Mouse (Mus musculus) forebrain, embryonic 10.5 days (tissue): ENCODE results near the gene Gm17660. TPM values are rescaled to one million over a fixed set of nuclear protein-coding genes. Genes with fewer than 3 reads are reported as not detected.

ENCODE experiments used
- DNase-seq: peaks from one replicate; pipeline ENCODE4 v3.0.0-alpha.2; 2017; ENCODE audit warnings: low spot score; ENCODE audit errors: extremely low spot score
- H3K27ac ChIP-seq: fragments of 300-500 bp; sonication (generic); 2 replicates; pipeline ENCODE4 v1.5.1; 2016; ENCODE audit warnings: mild to moderate bottlenecking
- H3K27me3 ChIP-seq: fragments of 300-500 bp; sonication (generic); 2 replicates; pipeline ENCODE4 v1.6.1; 2016; ENCODE audit warnings: mild to moderate bottlenecking; ENCODE audit not compliant: poor library complexity, severe bottlenecking
- H3K36me3 ChIP-seq: fragments of 300-500 bp; sonication (generic); replicated peaks from 2 replicates; pipeline ENCODE4 v1.6.1; 2016; ENCODE audit warnings: mild to moderate bottlenecking, moderate library complexity
- H3K4me1 ChIP-seq: fragments of 300-500 bp; sonication (generic); 2 replicates; pipeline ENCODE4 v1.6.1; 2016
- H3K4me3 ChIP-seq: fragments of 300-500 bp; sonication (generic); 2 replicates; pipeline ENCODE4 v1.5.1; 2016; ENCODE audit warnings: mild to moderate bottlenecking, moderate library complexity
- H3K9me3 ChIP-seq: fragments of 300-500 bp; sonication (generic); 2 replicates; pipeline ENCODE4 v1.6.1; 2016; ENCODE audit warnings: mild to moderate bottlenecking, moderate library complexity
- WGBS: fragments of 180-500 bp; shearing (Covaris S2); methylation state at CpG from one replicate; pipeline ENCODE4 v1.1.7; 2016; 5-methylcytosine and 5-hydroxymethylcytosine counted together
- polyA plus RNA-seq: library from polyadenylated mRNA; unstranded; fragments of >200 nt; fragmentation: Nextera tagmentation; extraction: Ambion mirVana; gene quantifications from 2 replicates; pipeline ENCODE4 v1.2.1, GENCODE M21; 2016

Gm17660 gene
- polyA plus RNA-seq, 1 experiment from 2014 or later: 0.31 TPM

GRCm38 (mm10) chr5:104072272-104072886, 5.0 kb downstream of the Gm17660 start:
- WGBS: 8% methylated on average over 6 of the region's 8 CpGs
- Histone ChIP-seq H3K4me1 (peaks cover 40% of the 10 kb centered on the region), H3K9me3 (0 out of 2 replicates have a peak, but pooled peaks cover 2% of the 10 kb centered on the region), H3K27me3 (peaks cover 15% of the 10 kb centered on the region; the same call in 1 of the 2 replicates), H3K4me3 (peak overlapping the region; percentile 23), H3K36me3 (no peaks in the 10 kb centered on the region), H3K27ac (peak overlapping the region; percentile 85)
- DNase-seq: peak; percentile 51

- WGBS: 82% methylated on average over 4 of the region's 4 CpGs
- Histone ChIP-seq H3K9me3 (0 out of 2 replicates have a peak, but pooled peaks cover 2% of the 10 kb centered on the region), H3K4me3 (no peak overlapping the region), H3K27me3 (peaks cover 10% of the 10 kb centered on the region; the same call in 1 of the 2 replicates), H3K36me3 (no peaks in the 10 kb centered on the region), H3K4me1 (peaks cover 33% of the 10 kb centered on the region), H3K27ac (peak overlapping the region; percentile 76)
- no peak for DNase-seq
Observed at GRCm38 (mm10) chr5:104071048-104071447, 6.4 kb downstream of the Gm17660 start.

GRCm38 (mm10) chr5:104068751-104069150, 8.7 kb downstream of the Gm17660 start:
- WGBS: 90% methylated on average over 7 of the region's 7 CpGs
- peak; percentile 40 for DNase-seq
- peaks cover 13% of the 10 kb centered on the region for H3K36me3 ChIP-seq
- H3K27me3 ChIP-seq: no peaks in the 10 kb centered on the region
- no peak overlapping the region for H3K4me3 ChIP-seq
- H3K27ac ChIP-seq: no peak overlapping the region
- H3K9me3 ChIP-seq: 0 out of 2 replicates have a peak, but pooled peaks cover 2% of the 10 kb centered on the region
- peaks cover 25% of the 10 kb centered on the region for H3K4me1 ChIP-seq

GRCm38 (mm10) chr5:104062773-104063551, 14.4 kb downstream of the Gm17660 start:
- Histone ChIP-seq H3K9me3 (no peaks in the 10 kb centered on the region), H3K27ac (no peak overlapping the region), H3K4me1 (no peaks in the 10 kb centered on the region), H3K27me3 (no peaks in the 10 kb centered on the region), H3K4me3 (no peak overlapping the region), H3K36me3 (peaks cover 68% of the 10 kb centered on the region)
- DNase-seq: no peak
- 91% methylated on average over 11 of the region's 11 CpGs for WGBS

GRCm38 (mm10) chr5:104061936-104062772, 15.3 kb downstream of the Gm17660 start:
- no peaks in the 10 kb centered on the region for H3K9me3 ChIP-seq
- no peak for DNase-seq
- peaks cover 69% of the 10 kb centered on the region for H3K36me3 ChIP-seq
- 79% methylated on average over 13 of the region's 13 CpGs for WGBS
- H3K27me3 ChIP-seq: no peaks in the 10 kb centered on the region
- no peak overlapping the region for H3K27ac ChIP-seq
- no peaks in the 10 kb centered on the region for H3K4me1 ChIP-seq
- no peak overlapping the region for H3K4me3 ChIP-seq

- Histone ChIP-seq H3K36me3 (peaks cover 73% of the 10 kb centered on the region), H3K4me1 (no peaks in the 10 kb centered on the region), H3K9me3 (no peaks in the 10 kb centered on the region), H3K27me3 (no peaks in the 10 kb centered on the region), H3K4me3 (no peak overlapping the region), H3K27ac (no peak overlapping the region)
- 90% methylated on average over 5 of the region's 5 CpGs for WGBS
- no peak for DNase-seq
Observed at GRCm38 (mm10) chr5:104060429-104060828, 17.0 kb downstream of the Gm17660 start.

GRCm38 (mm10) chr5:104059628-104060027, 17.8 kb downstream of the Gm17660 start:
- Histone ChIP-seq H3K9me3 (no peaks in the 10 kb centered on the region), H3K4me1 (no peaks in the 10 kb centered on the region), H3K4me3 (no peak overlapping the region), H3K36me3 (peaks cover 71% of the 10 kb centered on the region), H3K27me3 (no peaks in the 10 kb centered on the region), H3K27ac (no peak overlapping the region)
- no peak for DNase-seq
- 88% methylated on average over 9 of the region's 9 CpGs for WGBS

- Histone ChIP-seq H3K9me3 (no peaks in the 10 kb centered on the region), H3K4me1 (no peaks in the 10 kb centered on the region), H3K27ac (no peak overlapping the region), H3K36me3 (peaks cover 61% of the 10 kb centered on the region), H3K4me3 (no peak overlapping the region), H3K27me3 (no peaks in the 10 kb centered on the region)
- WGBS: 66% methylated on average over 15 of the region's 15 CpGs
- no peak for DNase-seq
Observed at GRCm38 (mm10) chr5:104058021-104058420, 19.4 kb downstream of the Gm17660 start.

GRCm38 (mm10) chr5:104056295-104056694, 21.1 kb downstream of the Gm17660 start:
- no peak for DNase-seq
- WGBS: 89% methylated on average over 7 of the region's 7 CpGs
- H3K9me3 ChIP-seq: no peaks in the 10 kb centered on the region
- no peak overlapping the region for H3K4me3 ChIP-seq
- H3K27me3 ChIP-seq: no peaks in the 10 kb centered on the region
- peaks cover 61% of the 10 kb centered on the region for H3K36me3 ChIP-seq
- H3K27ac ChIP-seq: no peak overlapping the region
- no peaks in the 10 kb centered on the region for H3K4me1 ChIP-seq

GRCm38 (mm10) chr5:104055816-104056215, 21.6 kb downstream of the Gm17660 start:
- Histone ChIP-seq H3K4me1 (no peaks in the 10 kb centered on the region), H3K36me3 (peaks cover 61% of the 10 kb centered on the region), H3K9me3 (no peaks in the 10 kb centered on the region), H3K27ac (no peak overlapping the region), H3K27me3 (no peaks in the 10 kb centered on the region), H3K4me3 (no peak overlapping the region)
- DNase-seq: no peak
- WGBS: 91% methylated on average over 4 of the region's 4 CpGs

- WGBS: 96% methylated on average over 4 of the region's 4 CpGs
- H3K36me3 ChIP-seq: peaks cover 61% of the 10 kb centered on the region
- DNase-seq: no peak
- no peaks in the 10 kb centered on the region for H3K9me3 ChIP-seq
- H3K27ac ChIP-seq: no peak overlapping the region
- no peaks in the 10 kb centered on the region for H3K4me1 ChIP-seq
- H3K27me3 ChIP-seq: no peaks in the 10 kb centered on the region
- no peak overlapping the region for H3K4me3 ChIP-seq
Observed at GRCm38 (mm10) chr5:104054938-104055337, 22.5 kb downstream of the Gm17660 start.

- no peak for DNase-seq
- H3K27me3 ChIP-seq: no peaks in the 10 kb centered on the region
- H3K36me3 ChIP-seq: peaks cover 47% of the 10 kb centered on the region
- peaks cover 5% of the 10 kb centered on the region for H3K4me1 ChIP-seq
- H3K27ac ChIP-seq: no peak overlapping the region
- WGBS: 63% methylated on average over 8 of the region's 8 CpGs
- no peaks in the 10 kb centered on the region for H3K9me3 ChIP-seq
- H3K4me3 ChIP-seq: no peak overlapping the region
Observed at GRCm38 (mm10) chr5:104052956-104053355, 24.5 kb downstream of the Gm17660 start.
